Mouse (Mus musculus) heart, adult 2 months (tissue): Measurements from ENCODE around the gene Rab28. TPM values are rescaled to one million over a fixed set of nuclear protein-coding genes. Genes with fewer than 3 reads are reported as not detected.

Experiments
- DNase-seq, 2 experiments: peaks; one replicate each; pipeline ENCODE4 v3.0.0; 2021
- H3K27ac ChIP-seq: fragments of 200-600 bp; 2 replicates; pipeline ENCODE4 v1.8.1; 2022
- H3K27me3 ChIP-seq: fragments of 200-500 bp; 2 replicates; pipeline ENCODE4 v1.6.1; 2012; ENCODE audit warnings: mild to moderate bottlenecking, low read length, inconsistent platforms, mixed read lengths; ENCODE audit not compliant: control insufficient read depth, insufficient read depth
- H3K36me3 ChIP-seq: fragments of 200-500 bp; 2 replicates; pipeline ENCODE4 v1.6.1; 2012; ENCODE audit warnings: low read length, inconsistent platforms; ENCODE audit not compliant: control insufficient read depth, insufficient read depth
- H3K4me1 ChIP-seq: fragments of 200-500 bp; 2 replicates; pipeline ENCODE4 v1.6.1; 2011; ENCODE audit warnings: low read length; ENCODE audit not compliant: control insufficient read depth, insufficient read depth
- H3K4me3 ChIP-seq: fragments of 200-600 bp; 2 replicates; pipeline ENCODE4 v1.8.1; 2022
- H3K79me2 ChIP-seq: fragments of 200-500 bp; replicated peaks from 2 replicates; pipeline ENCODE4 v1.6.1; 2012; ENCODE audit warnings: mild to moderate bottlenecking, inconsistent platforms, low read length, moderate library complexity, mixed read lengths; ENCODE audit not compliant: control insufficient read depth, insufficient read depth
- H3K9ac ChIP-seq: fragments of 200-500 bp; 2 replicates; pipeline ENCODE4 v1.6.1; 2012; ENCODE audit warnings: low read depth, mild to moderate bottlenecking, control low read depth, inconsistent platforms, low read length, mixed read lengths
- CTCF ChIP-seq: fragments of 200-600 bp; IDR thresholded peaks from 2 replicates; pipeline ENCODE4 v1.8.1; 2022; ENCODE audit warnings: antibody characterized with exemption, mild to moderate bottlenecking, moderate library complexity
- EP300 ChIP-seq: fragments of 200-500 bp; IDR thresholded peaks from 2 replicates; pipeline ENCODE4 v1.6.1; 2011; ENCODE audit warnings: low read depth, low read length, control low read depth; ENCODE audit not compliant: insufficient read depth
- POLR2A ChIP-seq: fragments of 200-500 bp; IDR thresholded peaks from 2 replicates; pipeline ENCODE4 v1.6.1; 2011; ENCODE audit warnings: mild to moderate bottlenecking, low read depth, low read length, control low read depth; ENCODE audit not compliant: insufficient read depth
- WGBS: fragments of 180-500 bp; shearing (Covaris S2); methylation state at CpG from one replicate; pipeline ENCODE4 v1.1.7; 2018; 5-methylcytosine and 5-hydroxymethylcytosine counted together
- intact Hi-C: fragments of 180-260 bp; cut with DNase I; formaldehyde crosslinking; loops from one replicate; pipeline ENCODE4 v1.15.1; 2025
- polyA plus RNA-seq: library from polyadenylated mRNA; depleted of rRNA; stranded (reverse); fragments of >200 nt; gene quantifications from 2 replicates; pipeline ENCODE4 v1.2.3, GENCODE M21; 2012
- total RNA-seq, 2 experiments: library from RNA; stranded (reverse); gene quantifications; 2 replicates each; pipeline ENCODE4 v1.2.3; 2021

Gene Rab28
- total and polyA plus RNA-seq, 3 experiments: 46.4 to 102 (median 91.2) TPM

- no peak for DNase-seq
- Histone ChIP-seq H3K27ac (no peak overlapping the region), H3K27me3 (peaks cover 13% of the 10 kb centered on the region), H3K79me2 (no peaks in the 10 kb centered on the region), H3K9ac (no peak overlapping the region), H3K4me1 (no peaks in the 10 kb centered on the region), H3K4me3 (no peak overlapping the region), H3K36me3 (no peaks in the 10 kb centered on the region)
- intact Hi-C loops: no loop called here
- TF ChIP-seq POLR2A (no peak), CTCF (no peak), EP300 (no peak)
- WGBS: 37% methylated on average over 4 of the region's 4 CpGs
Observed at GRCm38 (mm10) chr5:41752721-41753120, 44.8 kb upstream of the Rab28 start.

GRCm38 (mm10) chr5:41744898-41745780 is 37.2 kb upstream of the Rab28 start:
- intact Hi-C loops: no loop called here
- 4% methylated on average over 15 of the region's 15 CpGs for WGBS
- Histone ChIP-seq H3K4me3 (no peak overlapping the region), H3K79me2 (no peaks in the 10 kb centered on the region), H3K9ac (no peak overlapping the region), H3K4me1 (no peaks in the 10 kb centered on the region), H3K36me3 (no peaks in the 10 kb centered on the region), H3K27me3 (peaks cover 3% of the 10 kb centered on the region; the same call in 1 of the 2 replicates), H3K27ac (no peak overlapping the region)
- no peak for DNase-seq
- TF ChIP-seq CTCF (no peak), POLR2A (no peak), EP300 (no peak)

- H3K4me1 ChIP-seq: no peaks in the 10 kb centered on the region
- DNase-seq: no peak
- no peak overlapping the region for H3K9ac ChIP-seq
- 12% methylated on average over 7 of the region's 7 CpGs for WGBS
- peaks cover 3% of the 10 kb centered on the region; the same call in 1 of the 2 replicates for H3K27me3 ChIP-seq
- H3K4me3 ChIP-seq: no peak overlapping the region
- intact Hi-C loops: no loop called here
- H3K36me3 ChIP-seq: no peaks in the 10 kb centered on the region
- H3K27ac ChIP-seq: no peak overlapping the region
- H3K79me2 ChIP-seq: no peaks in the 10 kb centered on the region
- TF ChIP-seq POLR2A (no peak), CTCF (no peak), EP300 (no peak)
Observed at GRCm38 (mm10) chr5:41744234-41744633, 36.3 kb upstream of the Rab28 start.

- Histone ChIP-seq H3K27me3 (no peaks in the 10 kb centered on the region), H3K27ac (no peak overlapping the region), H3K79me2 (no peaks in the 10 kb centered on the region), H3K36me3 (no peaks in the 10 kb centered on the region), H3K9ac (no peak overlapping the region), H3K4me3 (no peak overlapping the region), H3K4me1 (no peaks in the 10 kb centered on the region)
- DNase-seq: no peak
- TF ChIP-seq CTCF (no peak), POLR2A (no peak), EP300 (no peak)
- intact Hi-C loops: no loop called here
- WGBS: 51% methylated on average over 6 of the region's 6 CpGs
Observed at GRCm38 (mm10) chr5:41738817-41739216, 30.9 kb upstream of the Rab28 start.

GRCm38 (mm10) chr5:41737039-41737438 is 29.1 kb upstream of the Rab28 start:
- DNase-seq: no peak
- no peak overlapping the region for H3K9ac ChIP-seq
- H3K27me3 ChIP-seq: no peaks in the 10 kb centered on the region
- no peaks in the 10 kb centered on the region for H3K79me2 ChIP-seq
- intact Hi-C loops: no loop called here
- H3K27ac ChIP-seq: no peak overlapping the region
- no peaks in the 10 kb centered on the region for H3K36me3 ChIP-seq
- no peak overlapping the region for H3K4me3 ChIP-seq
- WGBS: 67% methylated on average over 5 of the region's 5 CpGs
- TF ChIP-seq EP300 (no peak), POLR2A (no peak), CTCF (no peak)
- no peaks in the 10 kb centered on the region for H3K4me1 ChIP-seq

- Histone ChIP-seq H3K36me3 (no peaks in the 10 kb centered on the region), H3K79me2 (no peaks in the 10 kb centered on the region), H3K4me3 (no peak overlapping the region), H3K27me3 (no peaks in the 10 kb centered on the region), H3K4me1 (no peaks in the 10 kb centered on the region), H3K9ac (no peak overlapping the region), H3K27ac (no peak overlapping the region)
- intact Hi-C loops: no loop called here
- WGBS: 27% methylated on average over 1 of the region's 1 CpGs
- TF ChIP-seq EP300: no peak
- TF ChIP-seq CTCF: no peak
- TF ChIP-seq POLR2A: no peak
- DNase-seq: no peak
Observed at GRCm38 (mm10) chr5:41727017-41727416, 19.1 kb upstream of the Rab28 start.
